Mouse (Mus musculus): ENCODE data around the gene Rps6ka5. TPM values are rescaled to one million over a fixed set of nuclear protein-coding genes. Genes with fewer than 3 reads are reported as not detected.

Gene Rps6ka5
- polyA plus RNA-seq, 1 experiment from 2014 or later, result 4.8 TPM

GRCm38 (mm10) chr12:100633231-100633630 is 93.6 kb downstream of the Rps6ka5 start:
- WGBS, result 90% methylated on average over 3 of the region's 3 CpGs
- H3K4me3 ChIP-seq (ENCODE audit: low read depth, low read length), result no peak overlapping the region
- no peaks in the 10 kb centered on the region for H3K36me3 ChIP-seq (ENCODE audit: control insufficient read depth, insufficient read depth, low read length)
- H3K27ac ChIP-seq (replicated peaks; ENCODE audit: low read depth, low read length), result no peak overlapping the region
- H3K9me3 ChIP-seq (ENCODE audit: control insufficient read depth, low read length), result no peaks in the 10 kb centered on the region
- DNase-seq (ENCODE audit: low spot score), result no peak
- H3K9ac ChIP-seq (ENCODE audit: low read depth, low read length), result no peak overlapping the region
- ATAC-seq (ENCODE audit: low read depth), result no peak
- no peaks in the 10 kb centered on the region for H3K27me3 ChIP-seq (replicated peaks; ENCODE audit: control insufficient read depth, insufficient read depth, low read length)
- H3K4me1 ChIP-seq (ENCODE audit: control insufficient read depth, insufficient read depth, low read length), result no peaks in the 10 kb centered on the region
- no peak overlapping the region for H3K4me2 ChIP-seq (ENCODE audit: low read depth, low read length)

DNA sequence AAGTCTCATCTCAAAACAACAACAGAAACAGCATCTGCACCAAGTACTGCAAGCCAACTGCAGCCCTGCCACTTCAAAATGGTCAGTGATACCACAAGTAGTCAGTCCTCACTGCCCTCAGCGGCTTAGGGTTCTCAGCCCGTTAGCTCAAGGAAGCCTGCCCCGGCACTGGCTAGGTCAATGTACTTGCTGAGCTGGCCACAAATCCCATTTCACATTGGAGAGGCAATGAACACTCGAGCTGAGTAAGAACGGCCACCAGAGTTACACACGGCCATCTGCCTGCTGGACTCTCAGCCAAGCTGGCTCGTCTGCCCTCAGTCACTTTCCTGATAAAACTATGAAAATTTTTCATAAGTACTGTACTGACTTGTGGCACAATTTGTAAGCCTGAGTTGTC is 95.5 kb downstream of the Rps6ka5 start:
- H3K27me3 ChIP-seq (replicated peaks; ENCODE audit: control insufficient read depth, insufficient read depth, low read length), result no peaks in the 10 kb centered on the region
- ATAC-seq (ENCODE audit: low read depth), result no peak
- no peaks in the 10 kb centered on the region for H3K36me3 ChIP-seq (ENCODE audit: control insufficient read depth, insufficient read depth, low read length)
- 0 out of 2 replicates have a peak, but pooled peaks cover 4% of the 10 kb centered on the region for H3K4me1 ChIP-seq (ENCODE audit: control insufficient read depth, insufficient read depth, low read length)
- no peak for DNase-seq (ENCODE audit: low spot score)
- no peak overlapping the region for H3K9ac ChIP-seq (ENCODE audit: low read depth, low read length)
- 90% methylated on average over 7 of the region's 7 CpGs for WGBS
- H3K27ac ChIP-seq (replicated peaks; ENCODE audit: low read depth, low read length), result no peak overlapping the region
- H3K4me3 ChIP-seq (ENCODE audit: low read depth, low read length), result no peak overlapping the region
- H3K4me2 ChIP-seq (ENCODE audit: low read depth, low read length), result no peak overlapping the region
- no peaks in the 10 kb centered on the region for H3K9me3 ChIP-seq (ENCODE audit: control insufficient read depth, low read length)

GRCm38 (mm10) chr12:100629126-100629920 is 97.5 kb downstream of the Rps6ka5 start:
- Histone ChIP-seq H3K27ac (replicated peaks; ENCODE audit: low read depth, low read length) (no peak overlapping the region), H3K9ac (ENCODE audit: low read depth, low read length) (no peak overlapping the region), H3K36me3 (ENCODE audit: control insufficient read depth, insufficient read depth, low read length) (no peaks in the 10 kb centered on the region), H3K4me2 (ENCODE audit: low read depth, low read length) (no peak overlapping the region), H3K9me3 (ENCODE audit: control insufficient read depth, low read length) (no peaks in the 10 kb centered on the region), H3K4me1 (ENCODE audit: control insufficient read depth, insufficient read depth, low read length) (0 out of 2 replicates have a peak, but pooled peaks cover 4% of the 10 kb centered on the region), H3K4me3 (ENCODE audit: low read depth, low read length) (no peak overlapping the region), H3K27me3 (replicated peaks; ENCODE audit: control insufficient read depth, insufficient read depth, low read length) (no peaks in the 10 kb centered on the region)
- ATAC-seq (ENCODE audit: low read depth) (no peak), DNase-seq (ENCODE audit: low spot score) (no peak)
- WGBS, result 87% methylated on average over 6 of the region's 6 CpGs

GRCm38 (mm10) chr12:100626991-100627677 is 99.6 kb downstream of the Rps6ka5 start:
- ATAC-seq (ENCODE audit: low read depth), result no peak
- 34% methylated on average over 1 of the region's 1 CpGs for WGBS

GRCm38 (mm10) chr12:100626273-100626990 is 100.4 kb downstream of the Rps6ka5 start:
- WGBS, result 59% methylated on average over 4 of the region's 4 CpGs
- no peak overlapping the region for H3K27ac ChIP-seq (replicated peaks; ENCODE audit: low read depth, low read length)
- ATAC-seq (ENCODE audit: low read depth), result no peak

More at GRCm38 (mm10) chr12:100626991-100627677, 99.6 kb downstream of the Rps6ka5 start:
- no peak overlapping the region for H3K9ac ChIP-seq (ENCODE audit: low read depth, low read length)
- H3K4me2 ChIP-seq (ENCODE audit: low read depth, low read length), result no peak overlapping the region
- no peaks in the 10 kb centered on the region for H3K9me3 ChIP-seq (ENCODE audit: control insufficient read depth, low read length)
- H3K4me3 ChIP-seq (ENCODE audit: low read depth, low read length), result no peak overlapping the region
- H3K36me3 ChIP-seq (ENCODE audit: control insufficient read depth, insufficient read depth, low read length), result no peaks in the 10 kb centered on the region
- no peaks in the 10 kb centered on the region for H3K27me3 ChIP-seq (replicated peaks; ENCODE audit: control insufficient read depth, insufficient read depth, low read length)
- DNase-seq (ENCODE audit: low spot score), result no peak
- no peak overlapping the region; the same call in 1 of the 2 replicates for H3K27ac ChIP-seq (replicated peaks; ENCODE audit: low read depth, low read length)
- 0 out of 2 replicates have a peak, but pooled peaks cover 4% of the 10 kb centered on the region for H3K4me1 ChIP-seq (ENCODE audit: control insufficient read depth, insufficient read depth, low read length)

DNA sequence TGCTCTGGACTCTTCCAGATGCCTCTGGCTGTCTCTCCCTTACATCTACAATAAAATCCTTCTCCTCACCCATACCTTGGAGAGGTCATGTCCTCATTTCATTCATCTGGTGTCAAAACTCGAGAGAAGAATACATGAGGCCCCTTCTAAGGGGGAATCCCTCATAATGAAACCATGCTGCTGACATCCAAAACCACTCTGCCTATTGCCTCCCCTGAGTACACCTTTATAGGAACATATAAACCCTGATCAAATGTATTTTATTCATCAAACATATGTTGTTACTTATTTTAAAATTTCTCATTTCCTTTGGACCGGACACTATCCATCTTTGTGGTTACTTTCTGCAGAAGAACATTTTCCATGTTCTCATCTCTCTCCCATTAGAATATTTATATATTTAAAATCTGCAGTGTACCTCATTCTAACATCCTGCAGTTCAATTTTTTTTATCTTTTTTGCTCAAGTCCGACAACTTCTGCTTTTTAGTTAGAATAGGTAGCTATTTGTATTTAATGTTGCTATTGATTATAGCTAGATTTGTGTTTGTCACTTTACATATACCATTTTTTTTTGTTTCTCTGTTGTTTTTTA is 101.8 kb downstream of the Rps6ka5 start:
- no peaks in the 10 kb centered on the region for H3K27me3 ChIP-seq (replicated peaks; ENCODE audit: control insufficient read depth, insufficient read depth, low read length)
- no peak overlapping the region for H3K4me3 ChIP-seq (ENCODE audit: low read depth, low read length)
- H3K4me1 ChIP-seq (ENCODE audit: control insufficient read depth, insufficient read depth, low read length), result 0 out of 2 replicates have a peak, but pooled peaks cover 4% of the 10 kb centered on the region
- 47% methylated on average over 3 of the region's 3 CpGs for WGBS
- H3K36me3 ChIP-seq (ENCODE audit: control insufficient read depth, insufficient read depth, low read length), result no peaks in the 10 kb centered on the region
- no peak overlapping the region for H3K27ac ChIP-seq (replicated peaks; ENCODE audit: low read depth, low read length)
- no peak overlapping the region for H3K4me2 ChIP-seq (ENCODE audit: low read depth, low read length)
- ATAC-seq (ENCODE audit: low read depth), result peak; percentile 60; the same call in 1 of the 2 replicates
- H3K9ac ChIP-seq (ENCODE audit: low read depth, low read length), result no peak overlapping the region
- no peaks in the 10 kb centered on the region for H3K9me3 ChIP-seq (ENCODE audit: control insufficient read depth, low read length)
- peak; percentile 41 for DNase-seq (ENCODE audit: low spot score)

More at GRCm38 (mm10) chr12:100626273-100626990, 100.4 kb downstream of the Rps6ka5 start:
- Histone ChIP-seq H3K9ac (ENCODE audit: low read depth, low read length) (no peak overlapping the region), H3K9me3 (ENCODE audit: control insufficient read depth, low read length) (no peaks in the 10 kb centered on the region), H3K36me3 (ENCODE audit: control insufficient read depth, insufficient read depth, low read length) (no peaks in the 10 kb centered on the region), H3K4me2 (ENCODE audit: low read depth, low read length) (no peak overlapping the region), H3K27me3 (replicated peaks; ENCODE audit: control insufficient read depth, insufficient read depth, low read length) (no peaks in the 10 kb centered on the region), H3K4me3 (ENCODE audit: low read depth, low read length) (no peak overlapping the region), H3K4me1 (ENCODE audit: control insufficient read depth, insufficient read depth, low read length) (0 out of 2 replicates have a peak, but pooled peaks cover 4% of the 10 kb centered on the region)
- peak; percentile 11 for DNase-seq (ENCODE audit: low spot score)

- WGBS, result 74% methylated on average over 2 of the region's 2 CpGs
- Histone ChIP-seq H3K9me3 (ENCODE audit: control insufficient read depth, low read length) (no peaks in the 10 kb centered on the region), H3K4me1 (ENCODE audit: control insufficient read depth, insufficient read depth, low read length) (no peaks in the 10 kb centered on the region), H3K27me3 (replicated peaks; ENCODE audit: control insufficient read depth, insufficient read depth, low read length) (no peaks in the 10 kb centered on the region), H3K27ac (replicated peaks; ENCODE audit: low read depth, low read length) (no peak overlapping the region), H3K36me3 (ENCODE audit: control insufficient read depth, insufficient read depth, low read length) (no peaks in the 10 kb centered on the region), H3K4me3 (ENCODE audit: low read depth, low read length) (no peak overlapping the region), H3K4me2 (ENCODE audit: low read depth, low read length) (no peak overlapping the region), H3K9ac (ENCODE audit: low read depth, low read length) (no peak overlapping the region)
- DNase-seq (ENCODE audit: low spot score) (no peak), ATAC-seq (ENCODE audit: low read depth) (no peak)
Observed at GRCm38 (mm10) chr12:100615251-100615650, 111.5 kb downstream of the Rps6ka5 start.

- Histone ChIP-seq H3K9ac (ENCODE audit: low read depth, low read length) (no peak overlapping the region), H3K36me3 (ENCODE audit: control insufficient read depth, insufficient read depth, low read length) (no peaks in the 10 kb centered on the region), H3K4me1 (ENCODE audit: control insufficient read depth, insufficient read depth, low read length) (no peaks in the 10 kb centered on the region), H3K27ac (replicated peaks; ENCODE audit: low read depth, low read length) (no peak overlapping the region), H3K9me3 (ENCODE audit: control insufficient read depth, low read length) (no peaks in the 10 kb centered on the region), H3K4me3 (ENCODE audit: low read depth, low read length) (no peak overlapping the region), H3K4me2 (ENCODE audit: low read depth, low read length) (no peak overlapping the region), H3K27me3 (replicated peaks; ENCODE audit: control insufficient read depth, insufficient read depth, low read length) (no peaks in the 10 kb centered on the region)
- ATAC-seq (ENCODE audit: low read depth), result no peak
- 86% methylated on average over 2 of the region's 2 CpGs for WGBS
- DNase-seq (ENCODE audit: low spot score), result no peak
Observed at GRCm38 (mm10) chr12:100613878-100614277, 112.9 kb downstream of the Rps6ka5 start.

Data from embryonic facial prominence, embryonic 14.5 days (tissue).